Mouse (Mus musculus) c-Kit-negative CD71-positive TER-119-positive erythroid progenitor cells, embryonic 14.5 days (primary cell): ENCODE results near the gene Tmem260.
"Not testable (repeated sequence)": the region's sequence is repeated elsewhere in the genome, so short reads cannot be mapped to it uniquely, and the experiment has no call there.

Experiments
- DNase-seq: peaks from one replicate; pipeline ENCODE4 v3.0.0-alpha.2; 2013; ENCODE audit warnings: low read depth, low spot score

Gene Tmem260

DNA sequence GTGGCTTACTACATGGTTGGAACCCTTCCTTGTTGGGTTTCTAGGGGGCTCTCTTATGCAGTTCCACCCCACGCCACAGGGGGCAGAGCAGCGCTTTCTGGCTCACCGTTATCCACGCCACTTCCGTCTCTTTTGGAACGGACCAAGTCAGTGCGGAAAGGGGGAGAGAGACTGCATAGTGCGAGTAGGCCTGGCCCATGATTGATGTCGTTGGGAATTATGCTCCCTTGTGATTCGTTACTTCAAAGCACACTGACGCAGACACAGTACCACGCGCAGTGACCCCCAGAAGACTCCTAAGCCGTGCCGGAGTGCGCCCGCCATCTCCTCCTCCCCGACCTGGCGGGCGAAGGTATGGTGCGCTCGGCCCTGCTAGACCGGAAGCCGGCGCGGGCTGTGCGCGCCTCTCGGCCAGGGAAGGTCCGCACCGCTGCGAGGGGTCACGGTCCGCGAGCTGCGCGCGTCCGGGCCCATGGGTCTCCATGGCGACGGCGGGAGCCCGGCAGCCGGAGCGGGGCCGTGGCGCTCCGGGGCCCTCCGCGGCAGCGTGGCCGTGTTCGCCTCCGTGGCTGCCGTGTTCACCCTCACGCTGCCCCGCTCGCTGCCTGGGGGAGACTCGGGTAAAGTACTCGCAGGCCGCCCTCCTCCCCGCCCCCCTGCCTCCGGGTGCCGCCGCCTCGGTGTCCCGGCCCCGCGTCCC lies at the start of gene Tmem260:
TSS of gene Tmem260 (plus strand) at position 141 of the 700 bp plus-strand sequence.
- peak; percentile 88 for DNase-seq

GRCm38 (mm10) chr14:48406086-48406485 lies 39.8 kb upstream of the Tmem260 start:
- DNase-seq, result no peak

DNA sequence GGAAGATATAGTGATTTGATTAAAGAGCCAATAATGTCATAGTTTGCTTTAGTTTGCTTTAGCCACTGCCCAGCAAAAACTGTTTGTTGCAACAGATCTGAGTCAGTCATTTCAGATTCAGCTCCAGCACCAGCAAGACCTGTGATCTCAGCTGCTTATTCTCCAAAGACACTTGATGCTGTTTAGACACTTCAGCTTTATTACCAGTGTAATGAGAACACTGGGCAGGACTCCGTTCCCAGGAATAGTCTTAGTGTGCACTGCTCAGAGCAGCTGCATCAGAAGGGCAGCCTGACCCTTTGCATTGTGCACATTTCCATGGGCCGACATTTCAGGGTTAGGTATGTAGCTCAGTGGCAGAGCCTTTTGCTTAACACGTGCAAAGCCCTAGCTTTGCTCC lies 28.9 kb upstream of the Tmem260 start:
- DNase-seq, result no peak

DNA sequence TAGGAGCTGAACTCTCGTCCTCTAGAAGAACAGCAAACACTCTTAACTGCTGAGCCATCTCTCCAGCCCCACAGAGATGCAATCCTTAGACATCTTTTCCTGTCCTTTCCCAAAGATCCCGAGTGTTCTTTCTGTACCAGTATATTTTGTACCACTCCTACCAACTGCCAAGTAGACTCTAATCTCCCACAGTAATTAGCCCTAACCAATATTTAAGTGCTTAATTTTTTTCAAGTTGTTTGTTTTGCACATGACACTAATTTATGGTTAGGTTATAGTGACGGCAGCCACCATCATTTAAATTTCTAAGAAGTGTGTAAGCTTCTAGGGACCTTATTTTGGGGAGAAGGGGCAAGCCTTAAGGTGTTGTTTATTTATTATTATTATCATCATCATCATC lies 27.7 kb upstream of the Tmem260 start:
- DNase-seq, result no peak

- DNase-seq, result no peak
Measured at GRCm38 (mm10) chr14:48418672-48419071, 27.3 kb upstream of the Tmem260 start.

GRCm38 (mm10) chr14:48421476-48421875 lies 24.4 kb upstream of the Tmem260 start:
- no peak for DNase-seq

GRCm38 (mm10) chr14:48421996-48422395 lies 23.9 kb upstream of the Tmem260 start:
- DNase-seq, result no peak

GRCm38 (mm10) chr14:48422436-48422835 lies 23.5 kb upstream of the Tmem260 start:
- no peak for DNase-seq

- no peak for DNase-seq
Measured at GRCm38 (mm10) chr14:48422901-48423300, 23.0 kb upstream of the Tmem260 start.

- no peak for DNase-seq
Measured at GRCm38 (mm10) chr14:48431978-48432377, 13.9 kb upstream of the Tmem260 start.

GRCm38 (mm10) chr14:48443796-48444195 lies 2.1 kb upstream of the Tmem260 start:
- DNase-seq, result no peak

- no peak for DNase-seq
Measured at GRCm38 (mm10) chr14:48451966-48452407, 6.1 kb downstream of the Tmem260 start.

DNA sequence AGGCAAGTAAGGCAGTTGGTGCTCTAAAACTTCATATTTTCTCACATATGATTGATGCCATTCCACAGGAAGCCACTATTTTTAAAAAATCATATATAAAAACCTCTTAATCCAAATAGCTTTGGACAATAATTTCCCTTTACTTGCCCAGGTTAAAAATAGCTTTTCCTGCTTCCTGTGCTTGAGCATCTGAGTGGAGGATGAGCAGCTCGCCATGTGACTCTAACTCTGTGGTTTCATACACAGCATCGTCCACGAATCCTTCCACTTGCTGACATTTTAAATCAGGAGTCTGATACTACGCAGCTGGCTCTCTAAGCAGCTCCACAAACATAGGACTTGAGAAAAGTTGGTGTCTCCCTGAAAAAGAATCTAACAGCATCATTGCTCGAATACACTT lies 7.5 kb downstream of the Tmem260 start:
- no peak for DNase-seq

DNA sequence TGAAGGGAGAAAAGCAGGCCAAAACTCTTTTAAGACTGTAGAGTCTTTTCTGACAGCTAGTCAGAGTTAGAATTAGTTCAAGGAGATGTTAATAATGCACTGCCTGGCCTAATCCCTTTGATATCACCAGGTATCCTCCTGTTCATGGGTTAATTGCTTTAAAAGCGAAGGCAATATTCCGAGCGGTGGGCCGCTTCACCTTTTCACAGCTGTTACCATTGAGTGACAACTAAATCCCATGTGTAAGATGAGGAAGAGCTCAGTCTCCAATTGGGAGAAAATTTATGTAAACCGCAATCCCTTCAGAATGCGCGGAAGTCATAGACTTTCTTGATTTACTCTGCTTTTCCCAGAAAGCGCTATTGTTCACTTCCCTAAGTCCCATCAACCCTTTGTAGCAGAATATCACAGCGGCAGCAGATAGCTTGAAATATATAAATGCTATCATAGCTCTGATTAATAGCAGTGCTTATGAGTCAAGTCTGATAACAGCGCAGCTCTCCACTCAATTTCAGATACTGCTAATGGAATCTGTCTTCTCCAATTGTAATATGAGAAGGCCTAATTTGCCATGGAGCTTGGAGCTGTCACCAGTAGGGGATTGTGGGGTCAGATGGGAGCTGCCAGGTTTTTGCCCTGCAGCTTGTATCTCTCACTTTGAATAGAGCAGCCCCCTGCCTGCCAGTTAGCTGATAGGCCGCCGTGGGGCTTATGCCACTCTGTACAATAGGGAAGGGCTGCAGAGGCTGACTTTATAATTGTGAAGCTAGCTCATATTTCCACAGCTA lies 10.6 kb downstream of the Tmem260 start:
- no peak for DNase-seq

DNA sequence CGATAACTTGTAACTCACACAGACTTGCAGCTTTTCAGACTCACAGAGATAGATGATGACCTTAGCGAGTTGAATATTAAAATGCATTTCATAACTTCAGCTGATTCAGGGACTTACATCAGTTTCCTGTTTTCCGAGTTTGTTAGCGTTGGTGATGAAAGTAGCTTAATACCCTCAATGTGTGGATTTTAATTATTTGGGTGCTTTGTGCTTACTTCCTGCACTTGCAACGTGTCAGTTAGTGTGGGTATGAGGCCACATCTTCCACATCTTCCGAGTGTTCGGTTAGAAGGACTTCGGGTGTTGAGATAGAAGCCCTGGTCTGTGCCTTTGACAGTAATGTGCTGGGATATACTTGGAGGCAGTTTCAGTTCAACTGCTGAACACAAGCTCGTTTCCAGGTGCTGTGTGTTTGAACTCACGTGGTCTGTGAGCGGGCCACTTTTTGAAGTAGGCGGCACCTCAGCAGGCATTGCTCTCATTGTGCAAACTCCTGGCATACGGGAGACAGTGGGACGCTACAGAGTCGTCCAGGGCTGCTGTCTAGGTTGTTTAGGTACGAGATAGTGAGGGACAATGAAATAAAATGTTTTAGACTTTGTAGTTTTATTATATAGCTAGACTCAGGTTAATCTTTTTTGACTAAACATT lies 11.5 kb downstream of the Tmem260 start:
- DNase-seq, result no peak

DNA sequence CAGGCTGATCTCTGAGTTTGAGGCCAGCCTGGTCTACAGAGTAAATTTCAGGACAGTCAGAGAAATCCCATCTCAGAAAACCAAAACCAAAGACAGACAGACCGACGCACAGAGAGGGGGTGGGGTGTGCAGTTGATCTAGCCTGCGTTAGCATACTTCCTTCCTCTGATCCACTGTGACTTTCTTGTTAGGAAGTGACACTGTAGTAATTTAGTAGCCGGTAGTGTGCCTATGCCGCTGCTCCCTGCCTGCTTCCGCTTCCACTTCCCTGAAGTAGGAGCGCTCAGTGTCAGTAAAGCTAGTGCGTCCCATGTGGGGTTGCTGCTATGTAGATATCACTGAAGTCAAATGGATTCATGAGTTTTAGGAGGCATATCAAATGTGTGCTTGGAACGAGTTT lies 13.0 kb downstream of the Tmem260 start:
- DNase-seq, result no peak

GRCm38 (mm10) chr14:48468339-48468738 lies 22.4 kb downstream of the Tmem260 start:
- DNase-seq, result no peak

DNA sequence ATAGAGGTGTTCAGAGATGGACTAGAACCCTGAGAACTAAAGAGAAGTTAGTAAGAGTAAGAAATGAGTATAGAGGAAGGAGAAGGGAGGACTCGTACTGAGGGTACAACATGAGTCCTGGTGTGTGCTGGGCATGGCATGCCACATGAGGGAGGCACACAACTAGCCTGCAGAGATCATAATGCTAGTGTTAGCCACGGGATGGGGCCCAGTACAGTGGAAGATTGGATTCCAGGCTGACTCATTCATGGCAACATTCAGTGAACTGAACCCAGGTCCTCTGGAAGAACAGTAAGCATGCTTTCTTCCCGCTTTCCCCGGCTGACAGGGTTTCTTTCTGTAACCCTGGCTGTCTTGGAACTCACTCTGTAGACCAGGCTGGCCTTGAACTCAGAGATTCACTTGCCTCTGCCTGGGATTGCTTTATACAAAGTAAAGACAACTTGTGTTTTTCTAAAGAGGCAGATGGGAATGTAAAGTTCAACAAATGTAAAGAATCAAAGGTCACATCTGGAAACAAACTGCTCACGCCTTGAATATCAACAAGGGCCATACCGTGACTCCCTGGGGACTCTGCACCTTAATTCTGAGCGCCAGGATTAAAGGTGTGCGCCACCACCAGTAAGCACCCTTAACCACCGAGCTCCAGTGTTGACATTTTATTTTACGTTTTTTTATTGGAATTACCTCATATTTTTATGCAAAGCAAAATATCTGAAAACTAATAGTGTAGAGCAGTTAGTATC lies 25.0 kb downstream of the Tmem260 start:
- no peak for DNase-seq

GRCm38 (mm10) chr14:48472179-48472578 lies 26.3 kb downstream of the Tmem260 start:
- no peak for DNase-seq

- no peak for DNase-seq
Measured at GRCm38 (mm10) chr14:48475370-48475769, 29.4 kb downstream of the Tmem260 start.

GRCm38 (mm10) chr14:48475834-48476233 lies 29.9 kb downstream of the Tmem260 start:
- not testable (repeated sequence) for DNase-seq

GRCm38 (mm10) chr14:48476278-48476677 lies 30.4 kb downstream of the Tmem260 start:
- no peak for DNase-seq
